Mouse (Mus musculus) kidney, adult 18-20 months (tissue): ENCODE results near the gene Sirt7.
A peak's percentile ranks its signal among the peaks of the same experiment; 100 is the strongest.

Experiments used
- DNase-seq: peaks from one replicate; pipeline ENCODE4 v3.0.0; 2021

Gene Sirt7

DNA sequence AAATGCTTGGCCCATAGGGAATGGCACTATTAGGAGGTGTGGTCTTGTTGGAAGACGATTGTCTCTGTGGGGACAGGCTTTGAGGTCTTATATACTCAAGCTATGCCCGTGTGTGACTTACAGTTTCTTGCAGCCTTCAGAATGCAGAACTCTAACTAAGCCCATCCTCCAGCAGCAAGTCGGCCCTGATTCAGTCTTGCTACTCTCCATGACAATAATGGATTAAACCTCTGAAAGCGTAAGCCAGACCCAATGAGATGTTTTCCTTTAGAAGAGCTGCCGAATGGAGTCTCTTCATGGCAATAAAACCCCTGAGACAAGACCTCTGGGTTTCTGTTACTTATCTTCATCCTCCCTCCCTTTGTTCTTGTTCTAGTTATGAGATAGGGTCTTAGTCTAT is 9.8 kb upstream of the Sirt7 start:
- DNase-seq, result no peak

- peak; percentile 93 for DNase-seq
Observed at GRCm38 (mm10) chr11:120633520-120634343, 8.7 kb upstream of the Sirt7 start, which contains the start of gene Mafg. Mafg (minus strand) TSS chr11:120633600.

GRCm38 (mm10) chr11:120632559-120633519 is 7.8 kb upstream of the Sirt7 start:
- peak; percentile 85 for DNase-seq

DNA sequence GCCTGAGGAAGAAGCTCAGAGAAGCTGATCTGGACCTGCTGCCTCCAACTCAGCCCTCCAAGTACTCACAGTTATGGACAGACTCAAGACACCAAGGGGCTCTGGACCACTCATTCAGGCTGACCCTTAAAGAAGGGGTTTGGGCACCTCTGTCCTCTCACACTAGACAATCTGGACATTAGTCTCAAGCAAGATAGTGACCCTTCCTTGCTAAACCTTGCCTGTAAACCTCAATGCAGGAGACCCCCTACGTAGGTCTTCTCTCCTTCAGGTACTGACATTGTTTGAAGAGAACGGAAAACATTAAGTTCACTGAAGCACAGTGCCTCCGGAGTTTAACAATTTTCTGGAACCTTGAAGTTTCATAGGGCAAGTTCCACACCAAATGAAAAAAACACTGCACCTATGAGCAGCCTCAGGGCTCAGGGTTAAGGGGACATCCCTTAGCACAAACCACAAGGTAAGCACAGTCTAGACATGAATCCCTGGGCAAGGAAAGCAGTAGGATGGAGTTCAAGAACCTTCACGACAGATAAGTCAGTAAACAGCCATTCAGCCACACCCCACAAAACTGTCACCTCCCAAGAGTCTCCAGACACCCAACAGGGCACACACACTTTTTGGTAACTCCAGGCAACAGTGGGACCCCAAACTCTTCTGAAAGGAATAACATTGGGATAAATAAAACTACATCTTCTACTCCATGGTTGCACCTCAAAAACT is 6.8 kb upstream of the Sirt7 start:
- DNase-seq, result peak; percentile 43

GRCm38 (mm10) chr11:120630881-120631725 is 6.1 kb upstream of the Sirt7 start:
- peak; percentile 54 for DNase-seq

DNA sequence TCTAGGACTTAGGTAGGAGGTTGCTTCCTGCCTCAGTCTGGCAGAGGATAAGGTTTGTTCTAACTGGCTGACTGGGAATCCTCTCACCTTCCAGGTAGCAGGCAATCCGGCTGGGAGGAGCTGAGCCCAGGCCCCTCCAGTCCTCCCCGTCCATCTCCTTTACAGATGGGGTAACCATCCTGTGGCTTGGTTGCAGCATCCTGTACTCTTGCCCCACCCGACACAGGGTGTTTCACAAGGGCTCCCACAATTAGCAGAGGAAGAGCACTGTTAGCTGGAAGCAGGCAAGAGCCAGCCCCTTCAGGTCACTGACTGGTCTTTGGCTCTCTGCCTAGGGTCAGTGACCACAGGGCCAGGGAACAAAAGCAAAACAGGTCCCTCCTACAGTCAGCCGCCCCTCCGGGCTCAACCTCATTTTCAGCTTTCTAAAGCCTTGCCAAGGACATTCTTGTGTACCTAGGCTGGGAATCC is 5.4 kb upstream of the Sirt7 start:
- peak; percentile 78 for DNase-seq

- DNase-seq, result peak; percentile 72
Observed at GRCm38 (mm10) chr11:120629911-120630310, 4.9 kb upstream of the Sirt7 start.

- peak; percentile 75 for DNase-seq
Observed at GRCm38 (mm10) chr11:120629341-120629730, 4.3 kb upstream of the Sirt7 start.

DNA sequence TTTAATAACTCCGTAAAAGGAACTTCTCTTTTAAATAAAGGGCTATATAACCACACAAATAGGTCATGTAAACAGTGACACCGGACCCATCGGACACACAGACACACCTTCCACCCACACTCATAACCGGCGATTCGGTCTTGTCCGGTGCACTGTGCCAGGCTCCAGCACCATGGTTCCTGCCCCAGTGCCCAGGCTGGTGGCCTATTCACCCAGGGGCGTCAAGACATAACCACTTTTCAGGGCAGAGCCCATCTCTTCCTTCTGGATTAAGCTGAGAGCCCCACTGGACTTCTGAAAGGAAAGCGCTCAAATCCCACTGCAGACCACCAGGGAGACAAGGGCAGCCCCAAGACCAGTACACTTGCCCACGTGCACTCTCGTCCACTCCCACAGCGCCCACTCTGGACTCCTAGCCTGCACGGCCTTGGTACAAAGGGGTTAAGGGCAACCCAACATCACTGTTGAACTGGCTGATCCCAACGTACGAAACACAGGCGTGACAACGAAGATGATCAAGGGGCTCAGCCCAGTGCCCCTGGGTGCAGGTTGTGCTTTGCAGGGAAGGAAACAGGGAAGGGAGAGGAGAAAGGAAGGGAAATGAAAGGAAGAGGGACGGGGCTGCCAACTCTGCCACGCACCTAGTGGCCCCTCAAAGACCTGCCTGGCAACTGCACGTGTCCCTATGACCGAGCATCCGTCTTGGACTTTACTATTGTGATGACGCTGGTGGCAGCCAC is 3.7 kb upstream of the Sirt7 start:
- DNase-seq, result no peak

GRCm38 (mm10) chr11:120627468-120628300 is 2.6 kb upstream of the Sirt7 start:
- DNase-seq, result no peak

- no peak for DNase-seq
Observed at GRCm38 (mm10) chr11:120626785-120627467, 1.9 kb upstream of the Sirt7 start.

DNA sequence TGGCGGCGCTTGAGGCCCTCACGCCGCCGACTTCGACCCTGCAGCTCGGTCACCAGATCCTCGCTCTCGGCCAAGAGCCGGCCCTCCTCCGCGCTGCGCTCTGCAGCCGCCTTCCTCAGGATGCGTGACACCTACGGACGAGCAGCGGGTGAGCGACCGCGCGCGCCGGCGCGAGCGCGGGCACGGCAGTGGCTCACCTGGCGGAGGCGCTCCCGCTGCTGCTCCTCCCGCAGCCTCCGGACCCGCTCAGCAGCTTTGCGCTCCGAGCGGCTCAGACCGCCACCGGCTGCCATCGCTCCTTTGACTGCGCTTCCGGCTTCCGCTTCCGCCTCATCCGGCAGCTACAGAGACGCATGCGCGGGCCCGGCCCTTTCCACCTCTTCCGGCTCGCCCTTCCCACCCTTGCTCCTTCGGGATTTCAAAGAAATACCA is 344 bp downstream of the Sirt7 start:
- DNase-seq, result peak; percentile 88

- peak; percentile 79 for DNase-seq
Observed at GRCm38 (mm10) chr11:120623961-120624679, 920 bp downstream of the Sirt7 start.

GRCm38 (mm10) chr11:120622805-120623204 is 2.2 kb downstream of the Sirt7 start:
- no peak for DNase-seq

DNA sequence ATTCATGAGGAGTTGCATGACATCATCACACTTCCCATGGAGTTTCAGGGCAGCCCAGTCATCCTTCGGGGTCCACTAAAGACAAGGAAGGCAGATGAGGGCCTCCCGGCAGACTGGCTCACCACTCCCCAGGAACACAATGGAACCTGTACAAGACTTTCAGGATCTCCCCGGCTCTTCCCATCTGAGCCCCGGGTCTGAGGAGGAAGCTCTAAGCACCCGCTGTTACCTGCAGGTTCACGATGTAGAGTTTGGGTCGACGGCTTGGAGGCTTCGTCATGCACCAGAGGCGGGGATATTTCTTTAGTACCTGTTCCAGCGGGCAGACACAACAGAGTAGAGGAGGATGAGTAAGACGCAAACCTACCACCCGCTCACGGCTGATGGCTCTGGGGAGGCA is 4.8 kb downstream of the Sirt7 start:
- DNase-seq, result no peak

DNA sequence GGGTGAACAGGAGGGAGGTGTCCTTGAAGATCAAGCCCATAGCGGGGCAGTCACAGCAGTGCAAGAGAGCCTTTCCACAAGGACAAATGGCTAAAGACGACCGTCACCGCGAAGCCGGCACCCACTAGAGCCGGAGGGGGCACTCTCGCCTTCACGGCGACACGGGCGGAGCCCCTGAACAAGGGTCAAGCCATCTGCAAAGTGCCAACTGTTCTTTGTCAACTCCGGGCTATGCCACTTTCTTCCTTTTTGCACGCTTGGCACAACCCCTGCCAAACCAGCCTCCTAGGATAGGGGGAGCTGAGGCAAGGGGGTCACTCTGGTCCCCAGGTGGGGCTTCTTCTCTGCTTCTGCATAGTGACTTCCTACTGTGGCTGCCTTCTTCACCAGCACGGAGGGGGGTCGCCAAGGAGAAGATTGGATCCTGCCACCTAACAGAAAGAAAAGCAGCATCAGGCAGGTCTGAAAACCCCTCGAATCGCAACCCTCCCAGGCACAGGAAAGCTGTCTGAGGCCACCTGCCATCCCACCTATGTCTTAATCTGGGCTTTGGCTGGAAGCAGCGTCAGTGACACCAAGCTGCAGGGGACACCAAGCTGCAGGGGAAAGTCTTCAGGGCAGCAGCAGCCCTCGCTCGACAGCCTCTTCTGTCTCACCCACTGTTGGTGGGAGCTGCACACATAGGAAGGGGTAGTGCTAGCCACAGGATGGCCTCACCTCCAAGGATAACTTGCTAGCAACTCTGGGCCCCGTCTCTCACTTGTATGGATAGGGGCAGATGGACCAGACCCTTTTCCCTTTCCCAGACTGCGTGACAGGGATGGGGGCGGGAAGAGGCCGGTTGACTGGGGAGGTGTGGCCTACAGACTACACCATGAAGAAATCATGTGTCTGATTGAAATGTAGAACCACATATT is 6.2 kb downstream of the Sirt7 start:
- DNase-seq, result no peak

GRCm38 (mm10) chr11:120617519-120618112 is 7.4 kb downstream of the Sirt7 start, which contains the start of gene Pcyt2:
Pcyt2 (minus strand) TSS chr11:120617936.
- peak; percentile 95 for DNase-seq
